Mouse (Mus musculus) lung, adult 2 months (tissue): ENCODE results near the gene Peak1. TPM values are rescaled to one million over a fixed set of nuclear protein-coding genes. Genes with fewer than 3 reads are reported as not detected.
A peak's percentile ranks its signal among the peaks of the same experiment; 100 is the strongest.

Experiments
- DNase-seq: peaks from one replicate; pipeline ENCODE4 v3.0.0; 2022
- H3K4me1 ChIP-seq: fragments of 200-500 bp; 2 replicates; pipeline ENCODE4 v1.6.1; 2011; ENCODE audit warnings: low read length; ENCODE audit not compliant: control insufficient read depth, insufficient read depth
- H3K4me3 ChIP-seq: fragments of 200-500 bp; replicated peaks from 2 replicates; pipeline ENCODE3; 2011; ENCODE audit warnings: low read depth, mild to moderate bottlenecking, control low read depth, low read length; ENCODE audit errors: extremely low read depth
- CTCF ChIP-seq: fragments of 200-500 bp; IDR thresholded peaks from 2 replicates; pipeline ENCODE4 v1.5.1; 2011; ENCODE audit warnings: mild to moderate bottlenecking, low read length, control low read depth; ENCODE audit not compliant: insufficient read depth
- POLR2A ChIP-seq: fragments of 200-500 bp; IDR thresholded peaks from 2 replicates; pipeline ENCODE4 v1.6.1; 2011; ENCODE audit warnings: low read depth, mild to moderate bottlenecking, control low read depth, low read length, borderline replicate concordance; ENCODE audit errors: extremely low read depth
- WGBS: fragments of 180-500 bp; shearing (Covaris S2); methylation state at CpG from one replicate; pipeline ENCODE4 v1.1.7; 2018; 5-methylcytosine and 5-hydroxymethylcytosine counted together
- polyA plus RNA-seq: library from polyadenylated mRNA; depleted of rRNA; stranded (reverse); fragments of >200 nt; gene quantifications from 2 replicates; pipeline ENCODE4 v1.2.3, GENCODE M21; 2012

The Peak1 gene
- polyA plus RNA-seq, 1 experiment, result 22.4 TPM

DNA sequence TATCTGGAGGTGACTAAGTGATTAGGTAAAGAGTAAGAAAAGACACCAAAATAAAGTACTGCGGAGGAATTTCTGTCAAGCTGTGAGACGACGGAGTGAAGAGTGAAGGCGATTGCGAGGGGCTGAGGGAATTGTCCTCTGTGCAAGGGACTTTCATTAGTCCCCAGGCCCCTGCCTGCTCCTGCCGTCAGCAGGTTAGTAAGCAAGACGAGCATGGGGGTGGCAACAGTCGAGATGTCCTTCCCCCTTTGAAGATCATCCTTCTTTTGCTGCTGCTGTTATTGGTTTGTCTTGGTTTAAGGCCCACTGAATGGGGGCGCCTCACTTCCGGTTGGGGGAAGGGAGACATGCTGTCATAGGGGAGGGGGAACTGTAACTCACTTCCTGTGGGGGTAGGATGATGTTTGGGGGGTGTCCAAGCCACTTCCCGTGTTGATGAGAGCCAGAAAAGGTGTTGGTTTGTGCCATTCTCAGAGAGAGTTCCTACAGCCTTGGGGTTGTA lies 922 bp upstream of the Peak1 start:
- WGBS, result 0% methylated on average over 11 of the region's 11 CpGs
- TF ChIP-seq CTCF, result no peak
- TF ChIP-seq POLR2A, result peak; percentile 60; the same call in 1 of the 2 replicates

DNA sequence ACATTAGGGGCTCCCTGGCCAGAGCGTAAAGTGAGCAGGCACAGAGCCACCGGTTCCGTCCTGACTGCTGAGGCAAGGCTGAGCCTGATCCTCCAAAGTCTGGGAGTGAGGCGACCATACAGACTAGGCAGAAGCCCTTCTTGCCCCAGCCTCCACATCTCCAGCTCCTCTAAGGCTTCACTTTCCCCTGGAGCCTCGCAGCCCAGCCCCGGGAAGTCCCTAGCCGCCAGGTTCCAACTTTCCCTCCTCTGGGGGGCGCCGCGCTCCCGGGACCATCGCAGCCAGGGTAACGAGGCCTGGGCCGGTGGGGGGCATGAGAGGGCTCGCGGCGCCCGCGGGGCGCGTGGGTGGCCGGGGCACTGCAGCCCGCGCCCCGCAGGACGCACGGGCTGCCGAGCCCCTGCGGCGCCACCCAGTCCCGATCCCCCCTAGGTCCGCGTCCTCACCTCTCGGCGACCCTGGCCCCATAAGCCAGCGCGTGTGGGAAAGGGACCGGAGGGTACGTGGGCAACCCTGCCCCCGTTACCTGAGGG lies 386 bp downstream of the Peak1 start:
- TF ChIP-seq CTCF (peak; percentile 7; the same call in 1 of the 2 replicates), POLR2A (0 out of 2 replicates have a peak, but pooled peaks have one; percentile 37)
- under 1% methylated on average over 40 of the region's 40 CpGs for WGBS
- DNase-seq, result peak; percentile 89
- Histone ChIP-seq H3K4me1 (peaks cover 15% of the 10 kb centered on the region), H3K4me3 (peak overlapping the region; percentile 94)

More for the DNA sequence above, 922 bp upstream of the Peak1 start:
- H3K4me3 ChIP-seq, result peak overlapping the region; percentile 100
- H3K4me1 ChIP-seq, result peaks cover 12% of the 10 kb centered on the region
- DNase-seq, result peak; percentile 68

- DNase-seq, result no peak
- no peak for TF ChIP-seq CTCF
- WGBS, result 26% methylated on average over 4 of the region's 4 CpGs
- Histone ChIP-seq H3K4me1 (peaks cover 15% of the 10 kb centered on the region), H3K4me3 (peak overlapping the region; percentile 11)
Measured at GRCm38 (mm10) chr9:56415935-56416607, 1.8 kb downstream of the Peak1 start.

DNA sequence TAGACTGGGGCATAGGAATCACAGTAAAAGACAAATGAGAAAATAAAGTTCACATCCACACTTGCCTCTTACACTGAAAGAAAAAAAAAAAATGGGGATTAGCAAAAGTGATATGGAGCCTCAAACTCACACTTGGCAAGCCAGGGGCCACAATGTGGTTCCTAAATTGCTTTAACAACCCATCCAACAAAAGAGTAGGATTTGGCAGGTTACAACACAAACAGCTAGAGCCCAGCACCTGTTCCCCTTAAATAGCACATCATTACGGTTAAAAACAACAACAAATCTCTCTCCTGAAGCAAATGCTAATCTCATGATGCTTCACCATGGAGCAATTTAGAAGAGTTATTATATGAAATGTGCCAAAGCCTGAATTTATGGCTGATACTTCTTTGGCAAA lies 2.5 kb downstream of the Peak1 start:
- Histone ChIP-seq H3K4me3 (no peak overlapping the region), H3K4me1 (peaks cover 12% of the 10 kb centered on the region)
- 57% methylated on average over 1 of the region's 1 CpGs for WGBS
- TF ChIP-seq CTCF (no peak), POLR2A (no peak)
- no peak for DNase-seq

- Histone ChIP-seq H3K4me3 (no peak overlapping the region), H3K4me1 (peaks cover 10% of the 10 kb centered on the region)
- TF ChIP-seq CTCF (no peak), POLR2A (no peak)
- no peak for DNase-seq
Measured at GRCm38 (mm10) chr9:56414322-56414721, 3.5 kb downstream of the Peak1 start.

DNA sequence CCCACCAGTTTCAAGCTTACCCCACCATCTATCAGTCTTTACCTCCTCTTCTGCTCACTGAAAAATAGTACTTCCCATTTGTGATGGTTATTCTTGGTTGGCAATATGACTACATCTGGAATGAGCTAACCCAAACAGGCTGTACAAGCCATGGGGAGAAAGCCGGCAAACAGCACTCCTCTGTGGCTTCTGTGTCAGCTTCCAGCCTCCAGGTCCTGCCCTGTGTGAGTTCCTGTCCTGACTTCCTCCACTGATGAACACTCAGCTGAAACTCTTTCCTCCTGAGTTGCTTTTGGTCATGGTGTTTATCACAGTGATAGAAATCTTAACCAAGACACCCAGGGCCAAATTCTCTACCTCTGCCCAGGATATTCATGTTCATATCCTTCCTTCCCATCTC lies 5.2 kb downstream of the Peak1 start:
- no peak for DNase-seq
- TF ChIP-seq POLR2A (no peak), CTCF (no peak)
- Histone ChIP-seq H3K4me1 (peaks cover 9% of the 10 kb centered on the region), H3K4me3 (no peak overlapping the region)
- WGBS, result 23% methylated on average over 1 of the region's 1 CpGs

DNA sequence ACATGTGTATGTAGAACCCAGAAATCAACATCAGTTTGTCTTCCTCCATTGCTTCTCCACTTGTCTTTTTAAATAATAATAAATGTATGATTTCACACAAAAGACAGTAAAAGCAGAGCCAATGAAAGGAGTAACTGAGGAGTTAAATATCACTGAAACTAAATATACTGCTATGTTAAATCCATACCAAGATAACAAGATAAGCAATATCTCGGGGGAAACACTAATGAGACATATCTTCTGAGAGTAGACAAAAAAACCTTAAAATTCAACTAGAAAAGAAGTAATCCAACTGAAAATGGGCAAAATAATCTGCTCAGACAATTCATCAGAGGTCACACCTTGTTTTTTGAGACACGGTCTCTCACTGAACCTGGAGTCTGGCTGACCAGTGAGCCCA lies 7.9 kb downstream of the Peak1 start:
- WGBS, result 83% methylated on average over 2 of the region's 2 CpGs
- no peak for TF ChIP-seq CTCF
- TF ChIP-seq POLR2A, result no peak
- H3K4me3 ChIP-seq, result no peak overlapping the region

GRCm38 (mm10) chr9:56404619-56405018 lies 13.2 kb downstream of the Peak1 start:
- WGBS, result 56% methylated on average over 4 of the region's 4 CpGs
- no peak overlapping the region for H3K4me3 ChIP-seq
- peaks cover 4% of the 10 kb centered on the region for H3K4me1 ChIP-seq
- DNase-seq, result no peak
- no peak for TF ChIP-seq CTCF
- TF ChIP-seq POLR2A, result no peak

More for the DNA sequence above, 7.9 kb downstream of the Peak1 start:
- peaks cover 5% of the 10 kb centered on the region for H3K4me1 ChIP-seq
- DNase-seq, result no peak

GRCm38 (mm10) chr9:56396306-56396705 lies 21.6 kb downstream of the Peak1 start:
- no peak for TF ChIP-seq POLR2A
- no peak for TF ChIP-seq CTCF
- Histone ChIP-seq H3K4me1 (peaks cover 10% of the 10 kb centered on the region), H3K4me3 (no peak overlapping the region)
- 37% methylated on average over 1 of the region's 1 CpGs for WGBS
- DNase-seq, result no peak

DNA sequence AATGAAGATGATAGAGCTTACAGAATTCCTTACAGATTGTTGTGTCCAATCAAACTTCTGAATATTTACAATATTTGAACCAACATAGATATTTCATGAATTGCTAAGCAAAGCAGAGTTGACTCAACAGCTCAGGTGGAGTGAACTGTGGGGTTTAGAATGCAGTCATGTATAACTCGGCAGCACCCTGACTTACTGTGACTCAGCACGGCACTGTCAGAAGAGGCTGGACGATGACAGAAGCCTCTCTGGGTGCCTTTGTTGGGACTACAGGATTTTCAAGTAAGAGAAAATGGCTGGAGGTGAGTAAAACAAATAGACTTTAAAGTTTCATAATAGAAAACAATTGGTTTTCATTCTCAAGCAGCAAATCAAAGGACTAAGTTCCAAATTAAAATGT lies 25.0 kb downstream of the Peak1 start:
- TF ChIP-seq POLR2A, result no peak
- no peak for TF ChIP-seq CTCF
- DNase-seq, result no peak
- WGBS, result 58% methylated on average over 3 of the region's 3 CpGs
- H3K4me1 ChIP-seq, result peaks cover 8% of the 10 kb centered on the region
- no peak overlapping the region for H3K4me3 ChIP-seq
